Mouse (Mus musculus) forebrain, embryonic 13.5 days (tissue): Measurements from ENCODE around the gene Armc3. TPM values are rescaled to one million over a fixed set of nuclear protein-coding genes. Genes with fewer than 3 reads are reported as not detected.

ENCODE experiments used
- ATAC-seq: fragments of 200-750 bp; cut with Nextera tagmentation; 2 replicates; pipeline ENCODE4 v1.8.0; 2017
- H3K27ac ChIP-seq: fragments of 300-500 bp; sonication (generic); 2 replicates; pipeline ENCODE4 v1.5.1; 2015; ENCODE audit warnings: inconsistent platforms, mild to moderate bottlenecking, moderate library complexity
- H3K27me3 ChIP-seq: fragments of 300-500 bp; sonication (generic); 2 replicates; pipeline ENCODE4 v1.6.1; 2015; ENCODE audit warnings: mild to moderate bottlenecking, inconsistent platforms
- H3K36me3 ChIP-seq: fragments of 300-500 bp; sonication (generic); 2 replicates; pipeline ENCODE4 v1.6.1; 2015; ENCODE audit warnings: mild to moderate bottlenecking, inconsistent platforms; ENCODE audit not compliant: poor library complexity, severe bottlenecking
- H3K4me1 ChIP-seq: fragments of 300-500 bp; sonication (generic); 2 replicates; pipeline ENCODE4 v1.6.1; 2015; ENCODE audit warnings: inconsistent platforms
- H3K4me2 ChIP-seq: fragments of 300-500 bp; sonication (generic); 2 replicates; pipeline ENCODE4 v1.6.1; 2015; ENCODE audit warnings: inconsistent platforms, mild to moderate bottlenecking, moderate library complexity
- H3K4me3 ChIP-seq: fragments of 300-500 bp; sonication (generic); 2 replicates; pipeline ENCODE4 v1.5.1; 2015; ENCODE audit warnings: mild to moderate bottlenecking, inconsistent platforms
- H3K9ac ChIP-seq: fragments of 300-500 bp; sonication (generic); 2 replicates; pipeline ENCODE4 v1.6.1; 2015; ENCODE audit warnings: mild to moderate bottlenecking, inconsistent platforms
- H3K9me3 ChIP-seq: fragments of 300-500 bp; sonication (generic); replicated peaks from 2 replicates; pipeline ENCODE4 v1.6.1; 2016; ENCODE audit warnings: inconsistent platforms
- WGBS: fragments of 180-500 bp; shearing (Covaris S2); methylation state at CpG from one replicate; pipeline ENCODE4 v1.1.7; 2015; 5-methylcytosine and 5-hydroxymethylcytosine counted together
- polyA plus RNA-seq: library from polyadenylated mRNA; unstranded; fragments of >200 nt; fragmentation: Nextera tagmentation; extraction: Ambion mirVana; gene quantifications from 2 replicates; pipeline ENCODE4 v1.2.1, GENCODE M21; 2015

Gene Armc3
- polyA plus RNA-seq, result 0.87 and 1.5 TPM in 2 replicates

- H3K27ac ChIP-seq, result peak within 1 kb of the TSS; percentile 15; the same call in 1 of the 2 replicates
- peak within 1 kb of the TSS; percentile 67 for H3K9ac ChIP-seq
- ATAC-seq, result peak; percentile 99
- H3K4me2 ChIP-seq, result peak within 1 kb of the TSS; percentile 72
- H3K4me1 ChIP-seq, result peaks cover 8% of the 10 kb centered on the region
- no peaks in the 10 kb centered on the region for H3K36me3 ChIP-seq
- 12% methylated on average over 24 of the region's 24 CpGs for WGBS
- H3K4me3 ChIP-seq, result peak within 1 kb of the TSS; percentile 49
- no peaks in the 10 kb centered on the region for H3K27me3 ChIP-seq
- H3K9me3 ChIP-seq, result no peaks in the 10 kb centered on the region
Observed at GRCm38 (mm10) chr2:19198452-19199365, at the start of gene Armc3. Gene Armc3 (plus strand): TSS chr2:19199302.

GRCm38 (mm10) chr2:19152687-19153086 lies 46.4 kb upstream of the Armc3 start:
- no peak overlapping the region for H3K27ac ChIP-seq
- 67% methylated on average over 1 of the region's 1 CpGs for WGBS
- no peak overlapping the region for H3K4me2 ChIP-seq
- H3K4me1 ChIP-seq, result 0 out of 2 replicates have a peak, but pooled peaks cover 4% of the 10 kb centered on the region
- no peaks in the 10 kb centered on the region for H3K27me3 ChIP-seq
- no peaks in the 10 kb centered on the region for H3K9me3 ChIP-seq
- H3K4me3 ChIP-seq, result no peak overlapping the region
- H3K36me3 ChIP-seq, result no peaks in the 10 kb centered on the region
- no peak for ATAC-seq
- no peak overlapping the region for H3K9ac ChIP-seq

- 73% methylated on average over 4 of the region's 4 CpGs for WGBS
Observed at GRCm38 (mm10) chr2:19156176-19156575, 42.9 kb upstream of the Armc3 start.

GRCm38 (mm10) chr2:19159539-19159938 lies 39.6 kb upstream of the Armc3 start:
- H3K4me3 ChIP-seq, result no peak overlapping the region
- H3K27ac ChIP-seq, result no peak overlapping the region
- H3K9me3 ChIP-seq, result no peaks in the 10 kb centered on the region
- no peak overlapping the region for H3K9ac ChIP-seq
- H3K4me1 ChIP-seq, result no peaks in the 10 kb centered on the region; the same call in 1 of the 2 replicates
- H3K27me3 ChIP-seq, result no peaks in the 10 kb centered on the region
- WGBS, result 66% methylated on average over 5 of the region's 5 CpGs
- no peaks in the 10 kb centered on the region for H3K36me3 ChIP-seq
- H3K4me2 ChIP-seq, result no peak overlapping the region
- no peak for ATAC-seq

More at GRCm38 (mm10) chr2:19156176-19156575, 42.9 kb upstream of the Armc3 start:
- Histone ChIP-seq H3K27me3 (no peaks in the 10 kb centered on the region), H3K27ac (no peak overlapping the region), H3K9ac (no peak overlapping the region), H3K9me3 (no peaks in the 10 kb centered on the region), H3K4me1 (no peaks in the 10 kb centered on the region; the same call in 1 of the 2 replicates), H3K4me3 (no peak overlapping the region), H3K4me2 (no peak overlapping the region), H3K36me3 (no peaks in the 10 kb centered on the region)
- no peak for ATAC-seq

- WGBS, result 15% methylated on average over 8 of the region's 8 CpGs
- Histone ChIP-seq H3K9ac (no peak overlapping the region), H3K9me3 (no peaks in the 10 kb centered on the region), H3K4me3 (no peak overlapping the region), H3K4me2 (no peak overlapping the region), H3K27me3 (no peaks in the 10 kb centered on the region), H3K4me1 (no peaks in the 10 kb centered on the region; the same call in 1 of the 2 replicates), H3K36me3 (no peaks in the 10 kb centered on the region), H3K27ac (no peak overlapping the region)
- ATAC-seq, result peak; percentile 51; the same call in 1 of the 2 replicates
Observed at GRCm38 (mm10) chr2:19160368-19161114, 38.6 kb upstream of the Armc3 start.

- H3K9ac ChIP-seq, result no peak overlapping the region
- no peak overlapping the region for H3K27ac ChIP-seq
- no peaks in the 10 kb centered on the region for H3K9me3 ChIP-seq
- WGBS, result 52% methylated on average over 1 of the region's 1 CpGs
- peak; percentile 55; the same call in 1 of the 2 replicates for ATAC-seq
- no peak overlapping the region for H3K4me2 ChIP-seq
- no peaks in the 10 kb centered on the region for H3K36me3 ChIP-seq
- H3K4me1 ChIP-seq, result no peaks in the 10 kb centered on the region; the same call in 1 of the 2 replicates
- no peak overlapping the region for H3K4me3 ChIP-seq
- no peaks in the 10 kb centered on the region for H3K27me3 ChIP-seq
Observed at GRCm38 (mm10) chr2:19164234-19164633, 34.9 kb upstream of the Armc3 start.

- no peaks in the 10 kb centered on the region for H3K27me3 ChIP-seq
- no peak overlapping the region for H3K9ac ChIP-seq
- H3K36me3 ChIP-seq, result no peaks in the 10 kb centered on the region
- no peaks in the 10 kb centered on the region for H3K9me3 ChIP-seq
- no peak overlapping the region for H3K4me2 ChIP-seq
- ATAC-seq, result peak; percentile 50; the same call in 1 of the 2 replicates
- H3K27ac ChIP-seq, result no peak overlapping the region; the same call in 1 of the 2 replicates
- no peak overlapping the region for H3K4me3 ChIP-seq
- peaks cover 11% of the 10 kb centered on the region for H3K4me1 ChIP-seq
- WGBS, result 0% methylated on average over 1 of the region's 1 CpGs
Observed at GRCm38 (mm10) chr2:19176827-19177236, 22.3 kb upstream of the Armc3 start.

GRCm38 (mm10) chr2:19199366-19199853 lies 308 bp downstream of the Armc3 start:
- 0 out of 2 replicates have a peak overlapping the region, but pooled peaks have one; percentile 15 for H3K27ac ChIP-seq
- H3K4me1 ChIP-seq, result peaks cover 8% of the 10 kb centered on the region
- no peaks in the 10 kb centered on the region for H3K36me3 ChIP-seq
- WGBS, result 30% methylated on average over 13 of the region's 13 CpGs
- peak overlapping the region; percentile 49 for H3K4me3 ChIP-seq
- ATAC-seq, result peak; percentile 34; the same call in 1 of the 2 replicates
- peak overlapping the region; percentile 72 for H3K4me2 ChIP-seq
- peak overlapping the region; percentile 67 for H3K9ac ChIP-seq
- no peaks in the 10 kb centered on the region for H3K9me3 ChIP-seq
- no peaks in the 10 kb centered on the region for H3K27me3 ChIP-seq

- Histone ChIP-seq H3K9ac (no peak overlapping the region), H3K9me3 (no peaks in the 10 kb centered on the region), H3K27me3 (no peaks in the 10 kb centered on the region), H3K4me2 (no peak overlapping the region), H3K36me3 (no peaks in the 10 kb centered on the region), H3K4me1 (peaks cover 8% of the 10 kb centered on the region), H3K4me3 (no peak overlapping the region), H3K27ac (no peak overlapping the region)
- 88% methylated on average over 1 of the region's 1 CpGs for WGBS
- ATAC-seq, result no peak
Observed at GRCm38 (mm10) chr2:19200112-19200511, 1.0 kb downstream of the Armc3 start.

- H3K4me2 ChIP-seq, result no peak overlapping the region
- H3K4me1 ChIP-seq, result peaks cover 8% of the 10 kb centered on the region
- no peak overlapping the region for H3K4me3 ChIP-seq
- WGBS, result 79% methylated on average over 2 of the region's 2 CpGs
- H3K9me3 ChIP-seq, result no peaks in the 10 kb centered on the region
- H3K27me3 ChIP-seq, result no peaks in the 10 kb centered on the region
- H3K36me3 ChIP-seq, result no peaks in the 10 kb centered on the region
- no peak overlapping the region for H3K27ac ChIP-seq
- no peak for ATAC-seq
- no peak overlapping the region for H3K9ac ChIP-seq
Observed at GRCm38 (mm10) chr2:19201682-19202081, 2.6 kb downstream of the Armc3 start.

GRCm38 (mm10) chr2:19234305-19234704 lies 35.2 kb downstream of the Armc3 start:
- 87% methylated on average over 5 of the region's 5 CpGs for WGBS
- no peak for ATAC-seq
- Histone ChIP-seq H3K27ac (no peak overlapping the region), H3K4me3 (no peak overlapping the region), H3K4me1 (no peaks in the 10 kb centered on the region), H3K36me3 (no peaks in the 10 kb centered on the region), H3K9ac (no peak overlapping the region), H3K4me2 (no peak overlapping the region), H3K27me3 (no peaks in the 10 kb centered on the region), H3K9me3 (peaks cover 3% of the 10 kb centered on the region; the same call in 1 of the 2 replicates)
